Comparison of ENCODE assay signal across 8 mouse cellular contexts in the genomic region with DNA sequence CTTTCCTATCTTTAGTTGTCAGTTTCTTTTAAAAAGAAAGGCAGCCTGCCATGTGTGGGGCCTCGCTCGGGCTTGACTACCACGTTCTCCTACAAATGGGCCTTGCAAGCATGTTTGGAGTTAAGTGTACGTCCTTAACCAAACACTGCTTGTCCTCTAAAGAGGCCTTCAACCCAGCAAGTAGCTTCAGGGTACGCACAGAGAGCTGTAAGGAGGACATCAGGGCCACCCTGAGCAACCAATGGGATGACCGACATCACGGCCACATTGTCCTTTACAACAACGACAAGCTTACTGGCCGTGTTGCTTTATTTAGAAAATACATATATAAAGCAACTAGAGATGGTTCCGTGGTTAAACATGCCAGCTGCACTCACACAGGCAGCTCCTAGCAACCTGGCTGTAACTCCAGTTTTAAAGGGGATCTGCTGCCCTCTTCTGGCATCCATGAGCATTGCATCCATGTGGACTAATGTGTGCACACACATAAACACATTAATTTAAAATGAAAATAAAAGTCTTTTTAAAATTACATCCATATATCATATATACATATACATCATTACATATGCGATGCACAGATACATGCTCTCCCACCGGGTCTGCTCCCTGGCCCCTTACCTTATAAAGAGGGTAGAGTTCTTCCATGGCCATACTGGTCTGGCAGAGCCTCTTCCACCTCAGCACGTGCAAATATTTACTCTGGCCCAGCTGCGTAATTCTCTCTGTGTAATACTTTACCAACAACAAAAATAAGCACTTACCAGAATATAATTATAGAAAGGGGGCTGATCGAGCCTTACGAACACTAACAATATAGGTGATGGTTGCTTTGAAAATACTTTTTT. TPM values are rescaled to one million over a fixed set of nuclear protein-coding genes. Genes with fewer than 3 reads are reported as not detected.
DNase-seq lines count a peak whose midpoint lies in the region; ATAC-seq lines count a peak whose summit lies in the region.

No protein-coding gene starts in this region.

- 43% methylated on average over 16 of the region's 16 CpGs for WGBS in forebrain, embryonic 15.5 days

- H3K9ac ChIP-seq in forebrain, embryonic 15.5 days (replicated peaks) = no peak overlapping the region

- H3K4me1 ChIP-seq in forebrain, embryonic 15.5 days = peaks cover 19% of the 10 kb centered on the region

- peaks cover 13% of the 10 kb centered on the region; the same call in 1 of the 2 replicates for H3K27me3 ChIP-seq in forebrain, embryonic 15.5 days

- H3K4me3 ChIP-seq in forebrain, embryonic 15.5 days = no peak overlapping the region

- no peaks in the 10 kb centered on the region for H3K36me3 ChIP-seq in forebrain, embryonic 15.5 days

- no peaks in the 10 kb centered on the region for H3K9me3 ChIP-seq in forebrain, embryonic 15.5 days

- 0 out of 2 replicates have a peak, but pooled peaks have one; percentile 31 for ATAC-seq in cerebellum, adult (ENCODE audit: insufficient number of reproducible peaks, low FRiP score, low TSS enrichment)
- peak; percentile 69 for ATAC-seq in forebrain, embryonic 15.5 days (replicated peaks)
- ATAC-seq in hematopoietic stem cell, adult 5-6 weeks (replicated peaks in 1 of 2; ENCODE audit: insufficient read depth in 1 of 2, low FRiP score in 2 of 2, low TSS enrichment in 1 of 2, low read depth in 1 of 2, poor library complexity in 2 of 2, severe bottlenecking in 2 of 2) = peak; percentile 79

- peak; percentile 51 for DNase-seq in MEL-GATA-1-ER (ENCODE audit: extremely low read depth, low read depth)
- DNase-seq in layer of hippocampus, postnatal 25 days (ENCODE audit: extremely low spot score in 1 of 2, low spot score in 1 of 2) = peak; percentile 81 to 95
- peak; percentile 72 to 89 for DNase-seq in lung, postnatal 4 days
- DNase-seq in right cerebral cortex, adult 18-20 months = peak; percentile 79
- DNase-seq in urinary bladder, adult 2 months (ENCODE audit: low spot score) = peak; percentile 65

- no peak overlapping the region for H3K4me2 ChIP-seq in forebrain, embryonic 15.5 days (replicated peaks)

- H3K27ac ChIP-seq in forebrain, embryonic 15.5 days (replicated peaks) = no peak overlapping the region

RNA-seq across cellular contexts. Expression of gene Ccdc162, which starts 33.7 kb away (rescaled TPM):
- polyA plus RNA-seq in forebrain, embryonic 15.5 days (2015; fragmentation: Nextera tagmentation; extraction: Ambion mirVana) = 0.26 and 0.46 TPM in 2 replicates
- not detected in 2 replicates for total RNA-seq in hematopoietic stem cell, adult 5-6 weeks (2017)
- 1 to 10 TPM; 1.1 to 1.2 TPM for total RNA-seq in layer of hippocampus, postnatal 25 days (2021)
- 0.33 and 0.35 TPM in 2 replicates for polyA plus RNA-seq in urinary bladder, adult 2 months (2012; rRNA removed)
